In genomic region chr12:54695511-54696241, GRCm38 (mm10) we compare ENCODE assay signal across 8 mouse cellular contexts. TPM values are rescaled to one million over a fixed set of nuclear protein-coding genes. Genes with fewer than 3 reads are reported as not detected.
DNase-seq lines count a peak whose midpoint lies in the region; ATAC-seq and TF ChIP-seq lines count a peak whose summit lies in the region.

TSS of gene Eapp (minus strand) at chr12:54695897.

- peak within 1 kb of the TSS; percentile 50 for H3K4me3 ChIP-seq in heart, embryonic 11.5 days (ENCODE audit: low read depth, low read length)
- peak within 1 kb of the TSS; percentile 95 for H3K4me3 ChIP-seq in kidney, embryonic 16.5 days (ENCODE audit: low read length)
- peak within 1 kb of the TSS; percentile 99 for H3K4me3 ChIP-seq in liver, adult 2 months (ENCODE audit: insufficient read depth, low read depth, low read length)
- peak within 1 kb of the TSS; percentile 70 for H3K4me3 ChIP-seq in myocyte

- under 1% methylated on average over 57 of the region's 57 CpGs for WGBS in heart, embryonic 11.5 days (ENCODE audit: insufficient replicate concordance)
- under 1% methylated on average over 57 of the region's 57 CpGs for WGBS in kidney, embryonic 16.5 days
- WGBS in liver, adult 2 months = 1% methylated on average over 57 of the region's 57 CpGs

- peak; percentile 18; the same call in 1 of the 2 replicates for TF ChIP-seq CTCF in liver, adult 2 months (IDR thresholded peaks at IDR 0.05; ENCODE audit: low read depth, low read length)

- H3K27me3 ChIP-seq in heart, embryonic 11.5 days (ENCODE audit: control insufficient read depth, insufficient read depth, low read length) = no peaks in the 10 kb centered on the region
- H3K27me3 ChIP-seq in kidney, embryonic 16.5 days (ENCODE audit: insufficient read depth, low read length) = no peaks in the 10 kb centered on the region
- no peaks in the 10 kb centered on the region for H3K27me3 ChIP-seq in liver, adult 2 months (ENCODE audit: control insufficient read depth, insufficient read depth, low read length)
- no peaks in the 10 kb centered on the region for H3K27me3 ChIP-seq in myocyte (ENCODE audit: control insufficient read depth, insufficient read depth, insufficient read length)
- no peaks in the 10 kb centered on the region; the same call in 1 of the 2 replicates for H3K27me3 ChIP-seq in splenic B cell, adult 2 months (ENCODE audit: control insufficient read depth, insufficient read depth, low read length, poor library complexity, severe bottlenecking)

- H3K79me2 ChIP-seq in liver, adult 2 months (ENCODE audit: control insufficient read depth, insufficient read depth, low read length) = no peaks in the 10 kb centered on the region
- peaks cover 17% of the 10 kb centered on the region for H3K79me2 ChIP-seq in myocyte (ENCODE audit: control insufficient read depth, insufficient read depth)

- peaks cover 4% of the 10 kb centered on the region; the same call in 1 of the 2 replicates for H3K4me1 ChIP-seq in heart, embryonic 11.5 days (ENCODE audit: control insufficient read depth, insufficient read depth, low read length)
- H3K4me1 ChIP-seq in kidney, embryonic 16.5 days (ENCODE audit: insufficient read depth, low read length) = peaks cover 8% of the 10 kb centered on the region
- H3K4me1 ChIP-seq in liver, adult 2 months (ENCODE audit: control insufficient read depth, insufficient read depth, low read length) = no peaks in the 10 kb centered on the region

- H3K9me3 ChIP-seq in heart, embryonic 11.5 days (replicated peaks; ENCODE audit: control insufficient read depth, low read length) = no peaks in the 10 kb centered on the region
- no peaks in the 10 kb centered on the region for H3K9me3 ChIP-seq in kidney, embryonic 16.5 days (ENCODE audit: low read length)

- H3K9ac ChIP-seq in heart, embryonic 11.5 days (ENCODE audit: low read depth, low read length) = peak within 1 kb of the TSS; percentile 71
- peak within 1 kb of the TSS; percentile 91 for H3K9ac ChIP-seq in kidney, embryonic 16.5 days (replicated peaks; ENCODE audit: low read length)
- peak within 1 kb of the TSS; percentile 99 for H3K9ac ChIP-seq in liver, adult 2 months (ENCODE audit: low read depth, low read length)

- H3K36me3 ChIP-seq in heart, embryonic 11.5 days (ENCODE audit: control insufficient read depth, insufficient read depth, low read length) = peaks cover 2% of the 10 kb centered on the region; the same call in 1 of the 2 replicates
- H3K36me3 ChIP-seq in kidney, embryonic 16.5 days (ENCODE audit: insufficient read depth, low read length) = peaks cover 9% of the 10 kb centered on the region; the same call in 1 of the 2 replicates
- peaks cover 8% of the 10 kb centered on the region; the same call in 1 of the 2 replicates for H3K36me3 ChIP-seq in liver, adult 2 months (ENCODE audit: control insufficient read depth, insufficient read depth, low read length)
- H3K36me3 ChIP-seq in myocyte (ENCODE audit: control insufficient read depth, insufficient read depth) = peaks cover 3% of the 10 kb centered on the region
- H3K36me3 ChIP-seq in splenic B cell, adult 2 months (ENCODE audit: control insufficient read depth, insufficient read depth, low read length, poor library complexity, severe bottlenecking) = peaks cover 4% of the 10 kb centered on the region; the same call in 1 of the 2 replicates

- peak within 1 kb of the TSS; percentile 76 for H3K27ac ChIP-seq in heart, embryonic 11.5 days (ENCODE audit: low read depth, low read length)
- peak within 1 kb of the TSS; percentile 97 for H3K27ac ChIP-seq in kidney, embryonic 16.5 days (ENCODE audit: low read length)
- H3K27ac ChIP-seq in liver, adult 2 months (replicated peaks; ENCODE audit: insufficient read depth, low read depth, low read length) = peak within 1 kb of the TSS; percentile 96

- peak; percentile 97 for ATAC-seq in erythroblast, adult 5-6 weeks (replicated peaks; ENCODE audit: low FRiP score, poor library complexity, severe bottlenecking)
- ATAC-seq in heart, embryonic 11.5 days (replicated peaks; ENCODE audit: insufficient number of reproducible peaks, low FRiP score, low TSS enrichment) = peak; percentile 89
- peak; percentile 94 for ATAC-seq in kidney, embryonic 16.5 days (ENCODE audit: low FRiP score, low TSS enrichment)

- peak within 1 kb of the TSS; percentile 23 for H3ac ChIP-seq in myocyte (ENCODE audit: control insufficient read depth, insufficient read length)

- TF ChIP-seq POLR2A in liver, adult 2 months (IDR thresholded peaks at IDR 0.05; ENCODE audit: extremely low read depth, insufficient read depth, low read length) = peak; percentile 87
- TF ChIP-seq POLR2A in myocyte (IDR thresholded peaks at IDR 0.05; ENCODE audit: insufficient read length, low read depth) = peak; percentile 83

- H3K4me2 ChIP-seq in heart, embryonic 11.5 days = peak within 1 kb of the TSS; percentile 77
- H3K4me2 ChIP-seq in kidney, embryonic 16.5 days (replicated peaks; ENCODE audit: low read depth, low read length) = peak within 1 kb of the TSS; percentile 79
- H3K4me2 ChIP-seq in myocyte (ENCODE audit: low read depth) = peak within 1 kb of the TSS; percentile 100

- peak; percentile 90 to 91 for DNase-seq in B cell, adult 2 months
- DNase-seq in brain, adult 2 months (ENCODE audit: low read depth, low spot score) = peak; percentile 99
- DNase-seq in liver, adult 2 months (ENCODE audit: extremely low read depth, low read depth, low spot score) = peak; percentile 89
- peak; percentile 95 for DNase-seq in splenic B cell, adult 2 months (ENCODE audit: low read depth, low spot score)

TF ChIP-seq in myocyte, 11 proteins besides CTCF, POLR2A, EP300 and RAD21:
- TF ChIP-seq POLR2AphosphoS2 (IDR thresholded peaks at IDR 0.05; ENCODE audit: insufficient read length, low read depth) = peak; percentile 76
- TF ChIP-seq CEBPB (IDR thresholded peaks at IDR 0.05; ENCODE audit: insufficient read depth, poor library complexity, severe bottlenecking) = no peak
- TF ChIP-seq E2F4 (IDR thresholded peaks at IDR 0.05; ENCODE audit: insufficient read depth) = no peak
- TF ChIP-seq TCF3 (IDR thresholded peaks at IDR 0.05; ENCODE audit: insufficient read length, low read depth) = no peak
- TF ChIP-seq MAX (IDR thresholded peaks at IDR 0.05; ENCODE audit: low read depth) = no peak

RNA-seq across cellular contexts. Expression of gene Eapp, which starts in this region (rescaled TPM):
- 13.6 and 16.1 TPM in 2 replicates for total RNA-seq in erythroblast, adult 5-6 weeks (2015; ENCODE audit: low replicate concordance)
- total RNA-seq in erythroblast, adult 5-6 weeks (2017; ENCODE audit: low replicate concordance) = 34.8 and 40.4 TPM in 2 replicates
- 49.9 and 52.4 TPM in 2 replicates for polyA plus RNA-seq in heart, embryonic 11.5 days (2014; fragmentation: Nextera tagmentation; extraction: Ambion mirVana)
- 59.8 and 60.8 TPM in 2 replicates for polyA plus RNA-seq in kidney, embryonic 16.5 days (2015; fragmentation: Nextera tagmentation; extraction: Ambion mirVana)
- 12.4 and 17.1 TPM in 2 replicates for total RNA-seq in liver, adult 2 months (2014; rRNA removed)
- polyA plus RNA-seq in liver, adult 2 months (2012; rRNA removed) = 15.9 and 24.6 TPM in 2 replicates
- polyA plus RNA-seq in myocyte (2012; fragmentation: generic; extraction: Trizol) = 32.8 TPM

Comparison
In these comparisons a context has a peak if more than half of its experiments do, and no peak if none do; other contexts are left out.
1. Peak in every context shown above with its lines: DNase-seq, ATAC-seq, H3K4me3 ChIP-seq and H3K27ac ChIP-seq.